Mouse (Mus musculus) embryo, embryonic 10 days (tissue): ENCODE data around the gene 5330417C22Rik.

Experiments
- DNase-seq: peaks from one replicate; pipeline ENCODE4 v3.0.0-alpha.2; 2015; ENCODE audit warnings: low spot score

The 5330417C22Rik gene

DNA sequence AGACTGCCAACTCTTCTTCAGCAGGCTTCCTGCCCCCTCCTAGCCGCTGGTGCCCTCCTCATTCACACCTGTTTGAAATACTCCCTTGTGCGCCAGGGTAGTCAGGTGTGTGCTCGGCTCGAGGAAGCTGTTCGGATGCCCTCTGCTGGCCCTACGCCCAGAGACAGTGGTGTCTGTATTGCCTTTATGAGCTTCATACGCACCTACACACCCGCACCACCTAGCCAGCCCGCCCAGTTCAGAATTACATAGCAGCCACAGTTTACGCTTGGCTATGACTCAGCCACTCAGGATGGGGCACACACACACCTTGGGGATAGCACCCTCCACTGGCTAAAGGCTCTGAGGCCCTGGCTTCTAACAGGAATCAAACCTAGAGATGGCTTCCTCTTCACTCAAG is 77.5 kb downstream of the 5330417C22Rik start:
- peak; percentile 25 for DNase-seq

DNA sequence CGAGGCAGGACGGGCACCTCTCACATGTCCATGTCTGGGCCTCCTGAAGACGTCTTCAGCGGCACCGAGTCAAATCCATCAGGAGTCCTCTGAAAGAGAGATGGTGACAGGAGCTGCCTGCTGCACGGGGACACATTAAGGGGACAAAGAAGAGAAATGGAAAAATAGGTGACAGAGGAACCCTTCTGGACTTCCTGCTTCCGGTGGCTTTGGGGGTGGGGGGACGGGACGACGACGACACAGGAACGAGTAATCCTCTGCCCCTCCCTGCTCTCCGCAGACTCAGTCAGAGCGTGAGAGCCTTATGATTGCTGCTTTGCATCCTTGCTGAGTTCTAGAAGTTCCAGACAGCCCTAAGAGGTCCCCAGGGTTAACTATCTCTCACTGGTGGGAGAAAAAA is 78.0 kb downstream of the 5330417C22Rik start:
- no peak for DNase-seq

DNA sequence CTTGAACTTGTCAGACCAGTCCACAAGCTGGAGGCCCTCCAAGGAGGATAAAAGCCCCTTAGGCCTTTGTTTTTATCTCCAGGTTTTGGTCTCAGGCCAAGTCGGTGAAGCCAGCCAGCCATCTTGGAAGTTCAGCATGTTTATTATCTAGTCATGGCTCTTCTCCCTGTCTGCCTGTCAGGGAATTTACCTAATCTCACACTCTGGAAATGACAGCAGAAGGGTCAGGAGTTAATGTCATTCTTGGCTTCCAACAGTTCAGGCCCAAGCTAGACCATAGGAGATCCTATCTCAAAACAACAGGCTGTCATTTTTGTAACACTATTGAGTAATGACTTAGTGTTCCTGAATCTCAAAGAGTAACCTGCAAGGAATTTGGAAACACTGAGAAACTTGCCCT is 82.2 kb downstream of the 5330417C22Rik start:
- DNase-seq: no peak

DNA sequence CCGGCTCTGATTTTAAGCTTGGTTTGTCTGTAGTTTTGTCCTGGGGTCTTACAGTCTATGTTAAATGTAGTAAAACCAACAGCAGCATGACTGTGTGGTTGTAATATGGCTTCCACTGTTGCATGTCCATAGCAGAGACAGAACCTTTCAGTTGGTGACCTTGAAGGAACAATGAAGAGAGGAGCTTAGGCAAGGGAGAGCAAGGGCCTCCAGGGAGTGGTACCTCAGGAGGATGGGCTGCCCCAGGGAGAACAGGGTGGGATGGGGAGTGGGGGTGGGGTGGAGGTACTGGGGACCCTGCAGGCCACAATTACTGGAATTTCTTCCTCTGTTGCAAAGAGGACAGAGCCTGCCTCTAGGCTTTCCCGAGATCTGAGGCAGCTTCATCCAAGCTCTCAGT is 84.4 kb downstream of the 5330417C22Rik start:
- DNase-seq: no peak

DNA sequence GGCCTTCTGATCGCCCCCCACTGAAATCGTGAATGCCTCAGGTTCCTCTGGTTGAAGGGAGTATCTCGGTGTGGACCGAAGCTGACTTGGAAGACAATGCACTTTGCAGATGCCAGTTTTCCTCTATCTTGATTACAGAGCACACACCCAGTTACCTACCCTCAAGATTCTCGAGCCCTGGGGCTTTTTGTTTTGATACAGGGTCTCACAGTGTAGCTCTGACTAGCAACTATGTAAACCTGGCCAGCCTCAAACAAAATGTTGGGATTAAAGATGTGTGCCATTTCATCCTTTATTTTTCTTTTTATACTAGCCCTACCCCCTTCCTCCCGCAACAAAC is 91.0 kb downstream of the 5330417C22Rik start:
- no peak for DNase-seq

DNA sequence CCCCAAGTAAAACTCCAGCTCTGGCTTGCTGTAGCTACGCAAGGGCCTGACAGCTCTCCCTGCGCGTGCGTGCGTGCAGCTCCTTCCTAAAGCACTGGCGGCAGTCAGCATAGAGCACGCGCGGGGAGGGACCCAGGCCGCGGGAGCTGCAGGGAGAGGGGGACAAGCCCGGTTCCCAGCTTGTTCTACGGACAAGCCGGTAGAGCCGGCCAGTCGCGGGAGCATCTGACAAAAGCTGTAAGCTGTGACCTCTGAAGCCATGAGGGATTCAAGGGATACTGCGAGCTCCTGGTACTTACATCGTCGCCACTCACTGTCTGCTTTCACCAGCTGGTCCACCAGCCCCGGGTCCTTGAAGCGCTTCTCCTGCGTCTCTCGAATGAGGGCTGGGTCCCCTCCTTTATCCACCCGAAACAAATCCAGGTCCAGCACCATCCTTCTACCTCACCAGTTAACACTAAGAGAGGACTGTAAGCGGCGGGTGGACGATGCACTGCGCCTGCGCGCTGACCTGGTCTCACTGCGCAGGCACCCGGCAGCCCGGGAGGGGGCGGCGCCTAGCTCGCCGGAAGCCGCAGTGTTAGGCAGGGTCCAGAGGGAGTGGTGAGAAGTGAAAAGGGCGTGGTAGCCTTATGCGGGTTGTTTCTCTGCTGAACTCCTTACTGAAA is 91.5 kb downstream of the 5330417C22Rik start, which contains the start of gene Sars:
TSS of gene Sars (minus strand) at position 512 of the 668 bp plus-strand sequence.
- DNase-seq: peak; percentile 97

DNA sequence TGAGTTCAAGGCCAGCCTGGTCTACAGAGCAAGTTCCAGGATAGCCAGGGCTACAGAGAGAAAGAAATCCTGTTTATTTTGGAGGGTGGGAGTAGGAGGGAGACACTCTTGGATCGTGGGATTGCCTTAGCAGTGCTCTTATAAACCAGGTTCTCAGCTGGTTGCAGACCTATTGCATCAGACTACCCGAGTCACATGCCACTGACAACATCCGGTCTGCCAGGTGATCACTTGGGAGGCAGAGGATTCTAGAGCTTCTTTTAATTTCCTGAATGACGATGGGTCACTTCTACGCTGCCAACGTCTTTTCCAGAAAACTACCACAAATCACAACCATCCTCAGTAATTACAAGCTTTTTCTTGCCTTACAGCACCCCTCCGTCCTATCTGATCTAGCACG is 92.3 kb downstream of the 5330417C22Rik start:
- peak; percentile 37 for DNase-seq

DNA sequence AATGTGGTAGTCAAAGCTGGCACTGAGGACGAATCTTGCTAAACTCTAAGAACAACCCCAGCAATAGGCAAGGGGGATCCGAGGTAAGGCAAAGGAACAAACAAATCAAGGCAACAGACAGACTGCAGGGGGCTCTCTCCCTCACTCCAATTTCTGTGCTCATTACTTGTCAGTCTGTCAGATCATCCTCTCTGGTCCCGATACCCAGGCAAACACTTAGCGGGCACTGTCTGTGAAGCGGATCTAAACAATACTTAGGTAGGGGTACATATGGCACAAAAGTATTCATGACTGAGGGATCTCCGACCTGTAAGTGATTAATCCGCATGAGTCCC is 100.0 kb downstream of the 5330417C22Rik start:
- no peak for DNase-seq

DNA sequence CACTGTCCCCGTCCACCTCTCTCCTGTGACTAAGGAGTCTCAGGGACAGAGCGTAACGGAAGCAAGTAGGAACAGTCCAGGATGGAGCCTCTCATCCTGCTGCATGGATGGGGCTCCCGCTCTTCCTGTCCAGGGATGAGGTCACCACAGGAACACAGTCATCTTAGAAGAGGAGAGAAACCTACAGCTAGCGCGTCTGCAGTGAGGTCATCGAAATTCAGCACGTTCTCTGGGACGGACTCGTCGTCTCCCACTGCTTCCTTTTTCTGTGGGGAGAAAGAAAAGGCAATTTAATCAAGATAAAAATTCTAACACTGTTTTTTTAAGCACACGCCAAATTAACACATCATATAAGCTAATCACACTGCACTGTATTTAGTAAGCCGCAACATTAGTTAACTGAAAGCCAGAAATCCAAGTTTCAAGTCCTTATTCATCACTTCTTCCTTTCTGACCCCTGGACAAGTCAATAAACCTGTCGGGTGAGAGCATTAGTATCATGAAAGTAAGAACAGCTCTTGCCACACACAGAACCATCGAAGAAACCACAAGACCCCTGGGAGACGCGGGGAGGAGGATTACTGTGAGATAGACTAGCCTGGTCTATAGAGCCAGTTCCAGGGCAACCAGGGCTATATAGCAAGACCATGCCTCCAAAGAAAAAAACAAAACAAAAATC is 100.5 kb downstream of the 5330417C22Rik start:
- DNase-seq: peak; percentile 33

DNA sequence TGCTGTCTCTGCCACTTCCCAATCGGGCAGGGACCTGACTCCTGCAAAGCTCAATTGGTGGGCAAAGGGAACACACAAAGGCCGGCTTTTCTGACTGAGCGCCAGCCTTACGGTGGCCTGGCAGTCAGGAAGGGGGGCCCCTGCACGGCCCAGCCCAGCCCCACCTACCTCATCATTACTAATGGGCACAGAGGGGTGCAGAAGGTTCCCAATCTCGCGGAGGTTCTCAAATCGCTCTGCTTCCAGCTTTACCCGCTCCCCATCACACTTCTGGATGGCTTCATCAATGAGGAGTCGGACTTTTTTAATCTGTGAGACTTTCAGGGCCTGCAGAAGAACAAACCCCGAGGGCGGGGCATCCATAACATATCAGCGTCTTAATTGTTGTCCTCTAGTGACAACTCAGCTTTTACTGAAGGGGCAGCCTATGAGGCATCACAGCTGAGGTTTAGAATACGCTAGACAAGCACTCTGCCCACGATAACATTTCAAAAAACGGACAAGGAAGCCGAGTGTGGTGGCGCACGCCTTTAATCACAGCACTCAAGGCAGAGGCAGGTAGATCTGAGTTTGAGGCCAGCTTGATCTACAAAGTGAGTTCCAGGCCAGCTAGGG is 102.3 kb downstream of the 5330417C22Rik start:
- no peak for DNase-seq

DNA sequence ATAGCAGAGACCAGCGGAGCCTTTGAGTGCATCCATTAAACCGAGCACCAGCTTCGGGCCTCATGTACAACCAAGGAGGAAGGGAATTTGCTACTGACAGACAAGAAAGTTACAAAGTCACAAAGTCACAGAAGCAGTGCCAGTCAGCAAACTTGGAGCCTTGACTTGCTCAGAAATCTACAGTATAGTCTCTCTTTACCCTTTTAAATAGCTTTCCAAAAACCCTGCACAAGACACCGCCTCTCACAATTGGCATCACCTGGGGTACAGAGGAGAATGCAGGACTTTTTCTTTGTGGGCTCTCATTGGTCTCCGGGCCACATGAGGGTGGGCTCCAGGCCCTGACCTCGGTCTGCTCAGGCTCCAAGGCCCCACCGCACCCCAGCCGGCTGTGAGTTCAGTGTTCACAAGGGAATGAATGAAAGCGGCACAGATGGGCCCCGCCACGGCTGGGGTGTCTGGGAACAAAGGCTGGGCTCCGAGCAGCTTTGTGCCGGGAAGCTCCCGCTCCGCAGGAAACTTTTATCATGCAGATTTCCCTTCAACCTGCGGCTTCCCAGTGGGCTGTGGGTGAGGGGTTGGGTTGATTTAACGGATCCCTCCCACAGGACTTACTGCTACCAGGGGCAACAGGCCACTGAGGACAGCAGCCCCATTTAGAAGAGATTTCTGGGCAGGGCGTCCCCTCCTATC is 103.0 kb downstream of the 5330417C22Rik start:
- peak; percentile 89 for DNase-seq

DNA sequence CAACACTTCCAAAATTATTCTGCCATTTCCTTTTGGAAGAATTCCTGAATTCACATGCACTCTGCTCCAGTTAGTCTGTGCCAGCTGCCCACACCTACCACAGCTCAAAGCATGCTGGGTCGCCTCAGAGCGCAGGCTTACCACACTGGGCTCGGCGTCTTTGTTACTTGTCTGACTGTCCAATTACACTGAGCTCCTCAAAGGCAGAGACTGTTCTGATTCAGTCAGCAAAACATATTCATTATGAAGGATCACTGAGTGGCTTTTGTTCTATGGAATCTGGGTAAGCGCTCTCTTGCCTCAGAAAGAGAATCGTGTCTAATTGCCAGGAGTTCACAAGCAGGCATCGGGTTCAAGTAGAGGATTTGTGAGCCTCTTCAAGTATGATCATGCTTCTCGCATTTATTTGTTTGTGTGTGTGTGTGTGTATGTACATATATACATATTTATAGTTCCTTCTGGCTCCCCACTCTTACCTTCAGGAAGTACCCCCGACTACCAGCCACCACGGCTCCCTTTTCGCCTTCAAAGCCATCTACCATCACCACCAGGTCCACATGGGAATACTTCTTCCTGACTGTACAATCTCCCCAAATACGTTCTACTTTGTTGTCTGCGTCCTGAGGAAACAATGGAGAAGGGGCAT is 103.7 kb downstream of the 5330417C22Rik start:
- DNase-seq: peak; percentile 43

DNA sequence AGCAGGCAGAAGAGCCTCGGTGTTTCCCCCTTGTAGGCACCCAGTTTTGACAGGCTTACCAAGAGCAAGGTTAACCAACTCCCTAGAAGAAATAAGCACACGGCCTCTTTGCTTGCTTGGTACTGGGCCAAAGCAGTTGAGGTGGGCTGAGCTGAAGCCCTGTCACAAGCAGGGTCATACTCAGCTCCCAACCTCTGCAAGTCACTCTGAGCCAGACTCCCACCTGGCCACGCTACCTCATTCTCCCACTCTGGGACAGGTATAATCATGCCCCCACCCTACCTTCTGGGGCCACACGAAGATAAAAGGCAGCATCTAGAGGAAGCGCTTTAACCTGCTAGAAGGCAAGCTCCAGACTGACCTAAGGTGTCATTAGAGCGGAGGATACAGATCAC is 110.7 kb downstream of the 5330417C22Rik start:
- no peak for DNase-seq

DNA sequence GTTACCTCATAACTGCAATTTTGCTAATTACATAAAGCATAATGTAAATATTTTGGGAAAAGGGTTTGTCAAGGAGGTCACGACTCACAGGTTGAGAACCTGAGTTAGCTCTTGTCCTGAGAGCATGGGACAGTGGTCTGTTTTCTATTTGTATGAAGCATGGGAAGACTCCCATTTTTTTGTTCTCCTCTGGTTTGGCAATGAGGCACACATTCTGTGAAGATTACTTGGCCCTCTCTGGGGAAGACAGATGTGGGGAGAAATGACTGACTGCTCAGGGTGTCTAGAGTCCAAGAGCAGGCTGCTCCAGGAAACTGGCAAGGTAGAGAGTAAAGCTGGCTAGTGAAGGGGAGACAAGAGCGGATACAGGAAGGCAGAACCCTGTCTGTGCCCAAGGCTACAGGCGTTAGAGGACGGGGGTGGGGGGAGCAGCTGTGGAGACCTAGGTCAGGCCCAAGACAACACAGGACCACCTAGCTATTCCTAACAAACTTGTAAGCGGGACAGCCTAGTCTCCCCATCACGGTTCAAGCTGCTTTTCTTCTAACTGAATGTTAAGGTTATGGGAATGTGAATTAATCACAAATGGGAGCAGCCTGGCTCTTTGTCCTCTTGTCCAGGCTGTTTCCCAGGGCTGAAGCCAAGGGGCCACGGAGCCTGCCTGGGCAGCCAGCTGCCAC is 111.3 kb downstream of the 5330417C22Rik start:
- peak; percentile 26 for DNase-seq

DNA sequence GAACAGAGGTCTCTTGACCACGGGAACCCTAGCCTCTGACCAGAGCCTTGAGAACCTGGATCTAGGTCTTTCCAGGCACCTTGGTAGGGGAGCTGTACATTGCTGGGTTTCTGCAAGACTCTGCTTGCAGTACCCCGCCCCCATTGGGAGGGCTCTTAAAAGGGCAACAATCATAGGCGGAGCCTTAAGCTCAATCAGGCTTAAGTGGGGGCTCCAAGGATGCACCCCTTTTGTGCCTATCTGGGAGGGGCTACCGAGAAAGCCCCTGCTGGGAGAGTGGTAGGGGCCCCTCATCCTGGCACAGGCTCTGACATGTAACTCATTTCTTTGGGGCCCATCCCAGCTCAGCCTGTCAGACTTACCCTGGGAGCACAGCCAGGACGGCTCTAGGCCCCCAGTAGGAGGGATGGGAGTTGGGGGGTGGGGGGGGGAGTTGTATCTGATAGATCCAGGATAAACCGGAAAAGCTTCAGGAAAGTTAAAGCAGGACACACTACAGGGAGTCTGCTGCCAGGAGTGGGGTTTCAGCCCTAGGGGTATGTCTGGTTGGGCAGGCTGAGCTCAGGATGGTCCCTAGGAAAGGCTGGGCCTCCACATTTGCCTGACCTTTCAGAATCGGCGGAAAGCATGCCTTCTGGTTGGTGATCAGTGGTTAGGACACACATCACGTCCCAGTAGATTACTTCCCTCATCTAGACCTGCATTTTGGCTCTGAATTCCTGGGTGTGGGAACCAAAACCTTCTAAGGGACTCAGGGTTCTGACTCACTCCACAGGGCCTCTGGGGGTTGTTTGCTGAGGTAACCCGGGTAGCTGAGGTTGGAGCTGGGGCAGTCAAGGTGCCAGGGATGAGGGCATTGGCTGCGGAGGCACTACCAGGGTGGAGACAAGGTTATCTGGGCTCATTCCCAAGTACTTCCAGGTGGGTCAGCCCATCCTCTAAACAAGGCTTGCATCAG is 112.2 kb downstream of the 5330417C22Rik start:
- peak; percentile 57 for DNase-seq

DNA sequence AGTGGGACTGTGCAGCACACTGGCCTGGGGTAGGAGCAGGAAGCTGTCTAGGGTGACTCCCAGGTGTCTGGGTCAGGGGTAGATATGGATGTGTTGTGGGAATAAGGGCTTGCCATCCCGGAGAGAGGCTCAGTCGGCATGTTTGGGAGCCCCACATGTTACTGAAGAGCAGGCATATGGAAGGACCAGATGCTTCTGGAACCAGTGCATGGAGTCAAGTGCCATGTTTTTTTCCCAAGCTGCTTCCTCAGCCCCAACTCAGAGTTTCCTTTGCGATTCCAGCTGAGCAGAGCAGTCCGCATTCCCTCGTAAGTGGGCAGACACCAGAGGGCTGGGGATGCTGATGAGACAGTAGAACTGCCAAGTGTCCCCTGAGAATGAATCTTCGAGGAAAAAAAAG is 113.3 kb downstream of the 5330417C22Rik start:
- DNase-seq: no peak

DNA sequence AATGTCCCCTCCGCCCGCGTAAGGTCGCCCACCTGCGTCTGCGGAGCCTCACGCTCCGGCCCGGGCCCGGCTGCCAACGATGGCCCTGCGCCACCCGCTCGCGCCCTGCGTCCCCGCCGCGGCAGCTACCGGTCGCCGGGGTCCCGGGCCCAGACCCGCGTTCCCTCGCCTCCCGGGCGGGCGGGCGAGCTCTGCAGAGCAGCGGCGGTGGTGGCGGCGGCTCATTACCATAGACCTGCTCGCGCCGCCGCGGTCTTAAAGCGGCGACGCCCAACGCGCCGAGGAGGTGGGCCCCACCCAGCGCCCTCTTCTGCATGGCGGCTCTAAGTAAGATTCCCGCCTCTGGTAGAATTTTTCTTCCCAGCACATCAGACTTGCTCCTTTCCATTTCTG is 120.5 kb downstream of the 5330417C22Rik start:
- DNase-seq: peak; percentile 90

DNA sequence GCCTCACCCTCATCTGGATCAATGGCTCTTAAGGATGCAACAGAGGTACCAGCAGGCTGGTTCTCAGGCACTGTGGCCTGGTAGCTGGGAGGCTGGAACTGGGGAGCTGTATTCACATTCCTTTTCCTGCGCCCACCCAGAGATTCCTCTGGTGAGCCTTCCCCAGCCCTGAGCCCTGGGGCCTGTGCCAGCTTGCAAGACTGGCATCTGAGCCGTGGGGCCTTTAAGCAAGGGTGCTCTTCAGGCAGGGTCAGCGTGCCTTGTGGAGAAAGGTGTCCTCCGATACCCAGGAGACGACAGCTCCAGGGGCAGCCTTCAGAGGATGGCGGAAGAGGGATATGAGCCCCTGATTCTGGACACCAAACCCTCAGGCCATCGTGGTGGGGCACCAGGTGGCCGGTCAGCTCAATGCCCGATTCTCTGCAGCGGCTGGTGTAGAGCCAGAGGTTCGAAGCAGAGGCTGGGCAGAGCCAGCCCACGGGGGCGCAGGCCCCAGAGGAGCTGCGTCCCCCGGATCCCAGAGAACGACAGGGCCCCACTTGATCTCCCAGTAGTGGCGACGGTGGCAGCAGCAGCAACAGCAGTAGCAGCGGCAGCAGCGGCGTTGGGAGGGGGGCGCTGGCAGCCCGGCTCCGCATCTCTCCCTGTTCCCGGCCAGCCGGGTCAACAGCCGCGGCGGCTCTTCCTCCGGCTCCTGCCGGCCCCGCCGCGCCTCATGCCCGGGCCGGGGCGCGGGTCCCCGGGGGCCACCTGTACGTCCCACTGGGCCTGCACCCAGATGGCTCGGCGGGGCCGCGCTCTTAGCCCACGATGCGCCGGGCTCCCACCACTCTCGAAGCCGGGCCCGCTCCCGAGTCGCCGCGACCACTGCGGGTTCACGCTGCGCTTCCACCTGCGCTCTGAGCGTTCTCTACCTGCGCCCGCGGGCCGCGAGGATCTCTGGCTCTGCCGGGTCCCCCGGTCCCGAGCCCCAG is 121.2 kb downstream of the 5330417C22Rik start, which contains the start of gene Celsr2:
TSS of gene Celsr2 (minus strand) at position 696 of the 974 bp plus-strand sequence.
- peak; percentile 61 for DNase-seq

DNA sequence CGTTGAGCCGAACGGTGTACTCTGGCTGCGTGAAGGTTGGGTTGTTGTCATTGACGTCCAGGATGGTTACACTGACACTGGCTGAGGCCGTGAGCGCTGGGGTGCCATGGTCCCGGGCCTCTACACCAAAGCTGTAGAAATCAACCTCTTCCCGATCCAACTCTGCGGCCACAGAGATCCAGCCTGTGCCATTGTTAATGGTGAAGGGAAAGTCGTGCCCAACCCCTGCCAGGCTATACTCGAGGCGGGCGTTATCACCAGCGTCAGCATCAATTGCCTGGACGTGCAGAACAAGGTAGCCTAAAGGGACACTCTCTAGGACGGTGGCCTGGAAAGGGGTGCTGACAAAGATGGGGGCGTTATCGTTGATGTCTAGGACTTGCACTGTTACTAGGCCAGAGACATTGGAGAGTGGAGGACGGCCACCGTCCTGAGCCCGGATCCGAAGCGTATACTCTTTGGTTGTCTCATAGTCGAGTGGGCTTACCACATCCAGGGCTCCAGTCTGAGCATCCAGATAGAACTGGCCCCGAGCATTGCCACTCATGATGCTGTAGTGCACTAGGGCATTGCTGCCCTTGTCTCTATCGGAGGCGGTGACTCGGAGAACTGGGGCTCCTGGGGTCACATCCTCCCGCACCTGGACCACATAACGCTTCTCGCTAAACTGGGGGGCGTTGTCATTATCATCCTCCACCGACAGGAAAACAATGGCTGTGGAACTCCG is 122.5 kb downstream of the 5330417C22Rik start:
- no peak for DNase-seq
